Mouse (Mus musculus) erythroid progenitor cell, adult 5-6 weeks (primary cell): ENCODE measurements around the gene Ski. TPM values are rescaled to one million over a fixed set of nuclear protein-coding genes. Genes with fewer than 3 reads are reported as not detected.

Source experiments
- ATAC-seq: replicated peaks from 2 replicates; pipeline ENCODE4 v1.8.0; 2016; ENCODE audit warnings: moderate number of reproducible peaks, mild to moderate bottlenecking, moderate TSS enrichment, inconsistent platforms; ENCODE audit not compliant: poor library complexity, low FRiP score, severe bottlenecking
- total RNA-seq, 2 experiments: library from RNA; stranded (forward) in 1 of 2; stranded (reverse) in 1 of 2; fragments of 150-400 nt in 1 of 2; fragments of 186-747, 209-891 nt in 1 of 2; gene quantifications; 2 replicates each; pipeline versions ENCODE4 v1.2.3 to v1.2.4; 2015 to 2017; ENCODE audit warnings: low replicate concordance in 2 of 2

Gene Ski
- total RNA-seq, 2 experiments from 2014 or later = 2.7 to 5.0 TPM

DNA sequence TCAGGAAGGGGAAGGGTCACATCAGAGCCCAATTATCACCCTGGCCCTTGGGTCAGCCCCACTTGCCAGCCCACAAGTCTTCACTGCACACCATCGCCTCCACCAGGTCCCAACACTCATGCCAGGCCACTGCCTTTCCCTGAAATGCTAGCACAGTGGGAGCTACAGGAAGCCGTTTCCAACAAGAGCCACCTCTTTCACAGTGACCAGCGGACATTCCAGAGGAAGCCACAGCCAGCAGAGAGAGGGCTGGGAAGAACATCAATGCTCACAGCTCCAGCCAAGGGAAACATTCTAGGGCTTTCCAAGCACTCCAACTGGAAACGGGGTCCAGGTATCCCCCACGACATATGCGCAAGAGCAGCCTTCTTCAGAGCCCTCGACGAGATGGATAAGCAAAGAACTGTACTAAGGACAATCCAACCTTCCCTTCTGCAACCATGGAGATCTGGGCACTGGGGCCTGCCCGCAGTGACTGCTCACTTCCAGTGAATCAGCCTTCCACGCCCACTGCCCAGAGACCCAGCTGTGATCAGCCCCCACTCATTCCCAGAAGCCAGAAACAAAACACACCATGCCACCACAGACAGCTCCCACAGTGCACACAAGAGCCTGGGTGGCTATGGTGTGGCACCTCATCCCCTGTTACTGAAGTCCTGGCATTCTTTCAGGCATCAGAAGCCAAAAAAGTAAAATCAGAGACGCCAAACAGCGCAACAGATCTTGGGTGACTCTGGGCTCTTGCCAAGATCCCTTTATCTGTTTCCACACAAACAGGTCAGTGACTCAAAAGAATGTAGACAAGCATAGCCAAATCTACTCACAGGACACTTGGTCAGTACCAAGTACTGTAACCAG, 6.4 kb downstream of the Ski start:
- ATAC-seq = no peak

DNA sequence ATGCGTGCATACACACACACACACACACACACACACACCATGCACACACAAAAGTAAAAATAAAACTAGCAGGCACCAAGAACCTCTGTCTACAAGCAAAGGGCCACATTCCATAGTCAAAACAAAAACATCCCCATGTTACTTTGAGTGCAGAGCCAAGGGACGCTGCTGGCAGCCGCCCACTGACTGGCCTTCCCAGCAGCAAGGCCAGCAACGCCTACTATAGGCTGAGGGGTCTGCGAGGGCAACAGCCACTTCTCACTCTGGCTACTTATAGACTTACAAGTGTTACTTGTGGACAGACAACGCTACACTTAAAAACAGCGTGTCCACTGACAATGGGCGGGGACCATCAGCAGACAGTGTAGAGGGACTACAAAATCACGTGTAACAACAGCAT, 7.2 kb downstream of the Ski start:
- ATAC-seq = no peak

GRCm38 (mm10) chr4:155214793-155215192, 7.6 kb downstream of the Ski start:
- ATAC-seq = no peak

DNA sequence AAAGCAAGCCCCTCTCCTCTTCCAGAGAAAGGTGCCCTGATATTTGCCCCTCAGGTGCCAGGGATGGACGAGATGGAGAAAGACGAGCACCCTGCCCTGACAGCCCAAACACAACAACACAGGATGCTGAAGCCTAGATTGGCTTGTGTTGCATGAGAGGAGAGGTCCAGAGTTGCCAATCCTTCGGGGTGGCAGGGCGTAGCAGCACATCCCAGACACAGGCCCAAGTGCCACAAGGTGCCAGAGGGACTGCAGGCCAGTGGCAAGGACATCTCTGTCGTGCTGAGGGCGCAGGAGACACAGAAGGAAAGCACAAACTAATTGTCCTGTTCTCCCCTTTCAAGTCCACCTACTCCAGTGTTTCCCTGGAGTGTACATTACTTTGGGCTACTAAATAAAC, 8.2 kb downstream of the Ski start:
- ATAC-seq = no peak

GRCm38 (mm10) chr4:155213752-155214054, 8.7 kb downstream of the Ski start:
- no peak for ATAC-seq

DNA sequence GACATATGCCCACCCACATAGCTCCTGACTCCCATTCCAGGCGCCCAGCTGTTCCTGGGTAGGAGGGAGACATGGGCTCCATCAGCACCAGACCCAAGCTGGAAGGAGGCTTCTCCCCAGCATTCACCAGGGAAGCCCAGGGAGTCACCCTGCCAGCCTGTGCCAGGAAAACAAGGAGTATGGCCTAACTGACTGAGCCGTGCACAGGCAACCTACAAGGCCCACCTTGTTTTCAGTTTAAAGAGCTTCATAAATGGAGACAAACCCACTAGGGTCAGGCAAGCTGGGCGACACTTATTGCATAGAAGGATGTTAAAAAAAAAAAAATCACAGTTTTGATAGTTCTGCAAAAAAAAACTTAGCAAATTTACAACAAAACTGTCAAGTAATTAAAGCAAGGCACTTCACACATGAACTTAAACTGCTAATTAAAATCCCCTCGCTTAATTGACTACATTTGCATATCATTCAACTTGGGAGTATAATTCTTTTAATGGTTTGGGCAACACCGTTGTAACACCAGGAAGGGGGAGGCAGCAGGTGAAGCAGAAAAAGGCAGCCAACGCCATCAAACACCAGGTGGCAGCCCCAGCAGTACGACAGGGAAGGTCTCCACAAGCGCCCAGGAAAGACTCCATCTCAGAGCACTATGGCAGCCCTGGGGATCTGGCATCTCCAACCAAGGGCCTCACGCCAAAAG, 9.2 kb downstream of the Ski start:
- no peak for ATAC-seq

- ATAC-seq = no peak
Measured at GRCm38 (mm10) chr4:155209494-155209893, 12.9 kb downstream of the Ski start.

- ATAC-seq = no peak
Measured at GRCm38 (mm10) chr4:155209079-155209478, 13.3 kb downstream of the Ski start.

- no peak for ATAC-seq
Measured at GRCm38 (mm10) chr4:155208613-155209012, 13.8 kb downstream of the Ski start.

DNA sequence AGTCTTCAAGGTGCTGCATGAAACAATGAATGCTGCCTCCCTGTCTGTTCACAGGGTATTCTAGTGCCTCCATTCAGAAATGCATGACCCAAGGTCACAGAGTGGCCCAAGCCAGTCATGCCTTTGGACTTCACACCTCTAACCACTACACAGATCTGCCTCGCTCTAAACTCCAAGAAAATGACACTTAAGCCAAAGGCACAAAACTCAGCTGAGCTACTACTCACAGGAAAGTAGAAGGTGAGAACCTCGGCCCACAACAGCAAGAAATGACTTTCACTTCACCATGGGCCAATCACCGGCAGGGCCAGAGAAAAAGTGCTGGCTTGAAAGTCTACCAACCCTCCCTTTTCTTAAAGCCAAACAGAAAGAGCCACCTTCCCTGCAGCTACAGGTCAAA, 14.6 kb downstream of the Ski start:
- no peak for ATAC-seq

DNA sequence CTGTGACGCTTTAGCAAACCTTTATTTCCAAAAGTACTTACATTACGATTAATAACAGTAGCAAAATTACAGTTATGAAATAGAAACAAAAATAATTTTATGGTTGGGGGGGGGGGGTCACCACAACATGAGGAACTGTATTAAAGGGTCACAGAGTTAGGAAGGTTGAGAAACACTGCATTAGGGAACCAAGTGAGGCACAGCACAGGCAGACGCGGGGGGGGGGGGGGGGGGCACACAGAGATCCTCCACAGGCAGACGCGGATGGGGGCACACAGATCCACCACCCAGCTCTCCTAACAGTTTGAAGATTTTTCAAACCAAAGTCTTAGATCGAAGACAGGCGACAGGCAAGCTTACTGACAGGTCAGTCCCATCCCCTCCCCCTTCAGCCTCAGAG, 15.9 kb downstream of the Ski start:
- ATAC-seq = no peak

GRCm38 (mm10) chr4:155205919-155206318, 16.5 kb downstream of the Ski start:
- no peak for ATAC-seq

- ATAC-seq = no peak
Measured at GRCm38 (mm10) chr4:155201764-155202163, 20.6 kb downstream of the Ski start.

GRCm38 (mm10) chr4:155200861-155201390, 21.5 kb downstream of the Ski start:
- ATAC-seq = no peak

DNA sequence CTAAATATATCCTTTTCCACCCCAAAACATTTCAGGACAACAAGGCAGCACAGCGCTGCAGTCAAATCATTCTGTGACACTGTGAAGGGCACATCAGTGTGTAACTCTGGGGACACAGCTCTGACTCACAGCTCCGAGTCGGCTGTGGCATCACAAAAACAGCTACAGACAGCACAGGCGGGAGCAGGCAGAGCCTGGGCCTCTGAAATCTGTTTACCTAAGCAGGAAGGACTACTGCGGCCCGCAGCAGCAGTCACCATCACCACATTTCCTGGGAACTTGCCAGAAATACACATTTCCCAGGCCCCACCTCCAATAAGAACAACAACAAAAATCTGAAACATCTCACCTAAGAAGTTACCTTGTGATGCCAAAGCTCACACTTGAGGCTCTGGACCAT, 24.7 kb downstream of the Ski start:
- no peak for ATAC-seq

- no peak for ATAC-seq
Measured at GRCm38 (mm10) chr4:155195204-155195603, 27.2 kb downstream of the Ski start.

GRCm38 (mm10) chr4:155190275-155190674, 32.1 kb downstream of the Ski start:
- no peak for ATAC-seq

DNA sequence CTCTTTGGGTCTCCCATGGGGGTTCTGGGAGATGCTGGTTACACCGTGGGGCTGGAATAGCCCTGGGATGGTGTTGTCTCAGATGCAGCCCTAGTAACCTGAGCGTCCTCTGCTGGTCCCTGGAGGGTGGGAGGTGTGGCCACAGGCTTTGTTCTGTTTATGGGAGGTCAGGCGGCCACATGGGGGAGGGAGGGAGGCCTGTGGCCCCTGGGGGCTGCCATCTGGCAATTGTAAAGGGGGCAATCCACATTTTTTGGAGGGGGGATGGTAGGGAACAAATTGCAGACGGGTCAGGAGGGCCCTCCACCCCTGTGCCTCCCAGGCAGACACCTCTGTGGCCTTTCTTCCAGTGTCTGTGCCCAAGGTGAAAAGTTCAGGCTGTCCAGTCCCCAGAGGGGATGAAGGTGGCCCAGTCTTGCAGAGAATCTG, 32.7 kb downstream of the Ski start:
- no peak for ATAC-seq

GRCm38 (mm10) chr4:155188803-155189202, 33.6 kb downstream of the Ski start:
- ATAC-seq = no peak

GRCm38 (mm10) chr4:155188341-155188740, 34.1 kb downstream of the Ski start:
- no peak for ATAC-seq

GRCm38 (mm10) chr4:155187192-155187674, 35.2 kb downstream of the Ski start:
- no peak for ATAC-seq
